Mouse (Mus musculus) liver, embryonic 15.5 days (tissue): ENCODE measurements around the gene Mogs. TPM values are rescaled to one million over a fixed set of nuclear protein-coding genes. Genes with fewer than 3 reads are reported as not detected.

Experiments used
- ATAC-seq: fragments of 200-750 bp; cut with Nextera tagmentation; 2 replicates; pipeline ENCODE4 v1.8.0; 2017; ENCODE audit warnings: moderate number of reproducible peaks, mild to moderate bottlenecking, moderate library complexity; ENCODE audit not compliant: insufficient read depth
- H3K27ac ChIP-seq: fragments of 300-500 bp; sonication (generic); replicated peaks from 2 replicates; pipeline ENCODE4 v1.5.1; 2015; ENCODE audit warnings: mild to moderate bottlenecking, inconsistent platforms
- H3K27me3 ChIP-seq: fragments of 300-500 bp; sonication (generic); 2 replicates; pipeline ENCODE4 v1.6.1; 2015; ENCODE audit warnings: mild to moderate bottlenecking, inconsistent platforms
- H3K36me3 ChIP-seq: fragments of 300-500 bp; sonication (generic); replicated peaks from 2 replicates; pipeline ENCODE4 v1.6.1; 2015; ENCODE audit warnings: moderate library complexity, mild to moderate bottlenecking, inconsistent platforms
- H3K4me1 ChIP-seq: fragments of 300-500 bp; sonication (generic); replicated peaks from 2 replicates; pipeline ENCODE4 v1.6.1; 2015; ENCODE audit warnings: inconsistent platforms
- H3K4me2 ChIP-seq: fragments of 300-500 bp; sonication (generic); 2 replicates; pipeline ENCODE4 v1.6.1; 2015; ENCODE audit warnings: moderate library complexity, mild to moderate bottlenecking, inconsistent platforms
- H3K4me3 ChIP-seq: fragments of 300-500 bp; sonication (generic); replicated peaks from 2 replicates; pipeline ENCODE4 v1.5.1; 2015; ENCODE audit warnings: mild to moderate bottlenecking, inconsistent platforms
- H3K9ac ChIP-seq: fragments of 300-500 bp; sonication (generic); 2 replicates; pipeline ENCODE4 v1.6.1; 2015; ENCODE audit warnings: moderate library complexity, mild to moderate bottlenecking, inconsistent platforms
- H3K9me3 ChIP-seq: fragments of 300-500 bp; sonication (generic); replicated peaks from 2 replicates; pipeline ENCODE4 v1.6.1; 2016; ENCODE audit warnings: inconsistent platforms
- WGBS: fragments of 180-500 bp; shearing (Covaris S2); methylation state at CpG from one replicate; pipeline ENCODE4 v1.1.7; 2015; ENCODE audit warnings: mixed read lengths; ENCODE audit not compliant: insufficient replicate concordance; 5-methylcytosine and 5-hydroxymethylcytosine counted together
- polyA plus RNA-seq: library from polyadenylated mRNA; unstranded; fragments of >200 nt; fragmentation: Nextera tagmentation; extraction: Ambion mirVana; gene quantifications from 2 replicates; pipeline ENCODE4 v1.2.1, GENCODE M21; 2015

Gene Mogs
- polyA plus RNA-seq, 1 experiment from 2014 or later, result 37.0 TPM

- under 1% methylated on average over 54 of the region's 54 CpGs for WGBS
Observed at GRCm38 (mm10) chr6:83077630-83078323, 37.5 kb upstream of the Mogs start, which contains the start of gene Pcgf1. Gene Pcgf1 (plus strand): TSS chr6:83077869.

GRCm38 (mm10) chr6:83078324-83078858 lies 36.9 kb upstream of the Mogs start:
- peak overlapping the region; percentile 97 for H3K4me2 ChIP-seq
- peak overlapping the region; percentile 78 for H3K9ac ChIP-seq
- H3K27me3 ChIP-seq, result peaks cover 56% of the 10 kb centered on the region
- H3K36me3 ChIP-seq, result peaks cover 25% of the 10 kb centered on the region
- under 1% methylated on average over 46 of the region's 46 CpGs for WGBS
- H3K9me3 ChIP-seq, result no peaks in the 10 kb centered on the region
- ATAC-seq, result peak; percentile 90
- H3K27ac ChIP-seq, result peak overlapping the region; percentile 88
- peak overlapping the region; percentile 79 for H3K4me3 ChIP-seq
- peaks cover 32% of the 10 kb centered on the region for H3K4me1 ChIP-seq

More at GRCm38 (mm10) chr6:83077630-83078323, 37.5 kb upstream of the Mogs start, which contains the start of gene Pcgf1:
- Histone ChIP-seq H3K36me3 (peaks cover 25% of the 10 kb centered on the region), H3K9ac (peak within 1 kb of the TSS; percentile 78), H3K4me3 (peak within 1 kb of the TSS; percentile 79), H3K4me2 (peak within 1 kb of the TSS; percentile 97), H3K4me1 (peaks cover 32% of the 10 kb centered on the region), H3K27me3 (peaks cover 56% of the 10 kb centered on the region), H3K27ac (peak within 1 kb of the TSS; percentile 88), H3K9me3 (no peaks in the 10 kb centered on the region)
- ATAC-seq, result peak; percentile 41

- Histone ChIP-seq H3K27ac (no peak overlapping the region), H3K9ac (no peak overlapping the region), H3K9me3 (no peaks in the 10 kb centered on the region), H3K27me3 (peaks cover 56% of the 10 kb centered on the region), H3K36me3 (peaks cover 25% of the 10 kb centered on the region), H3K4me1 (peaks cover 32% of the 10 kb centered on the region), H3K4me2 (no peak overlapping the region), H3K4me3 (no peak overlapping the region)
- WGBS, result 91% methylated on average over 5 of the region's 5 CpGs
- ATAC-seq, result no peak
Observed at GRCm38 (mm10) chr6:83080210-83080609, 35.1 kb upstream of the Mogs start.

- Histone ChIP-seq H3K4me2 (no peak overlapping the region), H3K4me3 (no peak overlapping the region), H3K27me3 (peaks cover 64% of the 10 kb centered on the region), H3K27ac (no peak overlapping the region), H3K9me3 (no peaks in the 10 kb centered on the region), H3K4me1 (peaks cover 34% of the 10 kb centered on the region), H3K9ac (no peak overlapping the region), H3K36me3 (peaks cover 25% of the 10 kb centered on the region)
- 39% methylated on average over 5 of the region's 5 CpGs for WGBS
- no peak for ATAC-seq
Observed at GRCm38 (mm10) chr6:83083497-83083896, 31.8 kb upstream of the Mogs start.

- 18% methylated on average over 6 of the region's 6 CpGs for WGBS
- H3K27ac ChIP-seq, result no peak overlapping the region
Observed at GRCm38 (mm10) chr6:83084477-83084876, 30.8 kb upstream of the Mogs start.

GRCm38 (mm10) chr6:83086121-83087035 lies 28.9 kb upstream of the Mogs start, which contains the start of gene Lbx2:
Gene Lbx2 (plus strand): TSS chr6:83086367.
- Histone ChIP-seq H3K4me1 (peaks cover 12% of the 10 kb centered on the region; the same call in 1 of the 2 replicates), H3K27me3 (peaks cover 92% of the 10 kb centered on the region), H3K9ac (no peak within 1 kb of the TSS), H3K4me3 (0 out of 2 replicates have a peak within 1 kb of the TSS, but pooled peaks have one; percentile 17), H3K27ac (no peak within 1 kb of the TSS), H3K4me2 (peak within 1 kb of the TSS; percentile 44), H3K9me3 (no peaks in the 10 kb centered on the region), H3K36me3 (peaks cover 6% of the 10 kb centered on the region; the same call in 1 of the 2 replicates)
- 4% methylated on average over 42 of the region's 42 CpGs for WGBS
- ATAC-seq, result no peak

More at GRCm38 (mm10) chr6:83084477-83084876, 30.8 kb upstream of the Mogs start:
- Histone ChIP-seq H3K4me3 (no peak overlapping the region), H3K36me3 (peaks cover 24% of the 10 kb centered on the region), H3K27me3 (peaks cover 74% of the 10 kb centered on the region), H3K4me2 (no peak overlapping the region), H3K9ac (no peak overlapping the region), H3K4me1 (peaks cover 24% of the 10 kb centered on the region), H3K9me3 (no peaks in the 10 kb centered on the region)
- no peak for ATAC-seq

- Histone ChIP-seq H3K27me3 (peaks cover 98% of the 10 kb centered on the region), H3K4me2 (peak overlapping the region; percentile 44), H3K4me3 (peak overlapping the region; percentile 17; the same call in 1 of the 2 replicates), H3K9me3 (no peaks in the 10 kb centered on the region), H3K4me1 (peaks cover 12% of the 10 kb centered on the region; the same call in 1 of the 2 replicates), H3K27ac (no peak overlapping the region), H3K9ac (no peak overlapping the region), H3K36me3 (no peaks in the 10 kb centered on the region)
- no peak for ATAC-seq
- WGBS, result 4% methylated on average over 47 of the region's 47 CpGs
Observed at GRCm38 (mm10) chr6:83087205-83087925, 27.9 kb upstream of the Mogs start.

- H3K4me2 ChIP-seq, result peak overlapping the region; percentile 44; the same call in 1 of the 2 replicates
- no peak overlapping the region for H3K9ac ChIP-seq
- 16% methylated on average over 9 of the region's 9 CpGs for WGBS
- peaks cover 12% of the 10 kb centered on the region; the same call in 1 of the 2 replicates for H3K4me1 ChIP-seq
- H3K4me3 ChIP-seq, result peak overlapping the region; percentile 17; the same call in 1 of the 2 replicates
- peaks cover 98% of the 10 kb centered on the region for H3K27me3 ChIP-seq
- no peaks in the 10 kb centered on the region for H3K9me3 ChIP-seq
- ATAC-seq, result no peak
- H3K36me3 ChIP-seq, result no peaks in the 10 kb centered on the region
- no peak overlapping the region for H3K27ac ChIP-seq
Observed at GRCm38 (mm10) chr6:83087926-83088260, 27.4 kb upstream of the Mogs start.

GRCm38 (mm10) chr6:83092416-83093127 lies 22.7 kb upstream of the Mogs start:
- no peak overlapping the region for H3K4me3 ChIP-seq
- H3K9me3 ChIP-seq, result no peaks in the 10 kb centered on the region
- peaks cover 3% of the 10 kb centered on the region; the same call in 1 of the 2 replicates for H3K4me1 ChIP-seq
- H3K27ac ChIP-seq, result no peak overlapping the region
- H3K27me3 ChIP-seq, result peaks cover 84% of the 10 kb centered on the region
- no peak overlapping the region for H3K9ac ChIP-seq
- 15% methylated on average over 6 of the region's 6 CpGs for WGBS
- H3K36me3 ChIP-seq, result no peaks in the 10 kb centered on the region
- no peak overlapping the region for H3K4me2 ChIP-seq
- no peak for ATAC-seq

- no peak for ATAC-seq
Observed at GRCm38 (mm10) chr6:83095968-83096367, 19.3 kb upstream of the Mogs start.

More at GRCm38 (mm10) chr6:83095968-83096367, 19.3 kb upstream of the Mogs start:
- Histone ChIP-seq H3K9me3 (no peaks in the 10 kb centered on the region), H3K27ac (no peak overlapping the region), H3K36me3 (no peaks in the 10 kb centered on the region), H3K9ac (no peak overlapping the region), H3K4me2 (no peak overlapping the region), H3K27me3 (peaks cover 67% of the 10 kb centered on the region), H3K4me1 (peaks cover 4% of the 10 kb centered on the region), H3K4me3 (no peak overlapping the region)
- 37% methylated on average over 6 of the region's 6 CpGs for WGBS
